Mouse (Mus musculus): Measurements from ENCODE around the gene D330020A13Rik. TPM values are rescaled to one million over a fixed set of nuclear protein-coding genes. Genes with fewer than 3 reads are reported as not detected.
"Not testable (repeated sequence)": the region's sequence is repeated elsewhere in the genome, so short reads cannot be mapped to it uniquely, and the experiment has no call there.

Gene D330020A13Rik
- total and polyA plus RNA-seq, 3 experiments, result not detected

GRCm38 (mm10) chr6:120296589-120296988, 2.4 kb downstream of the D330020A13Rik start:
- not testable (repeated sequence) for H3K4me1 ChIP-seq (ENCODE audit: control insufficient read depth in 1 of 2, insufficient read depth in 2 of 2, low read length in 2 of 2); H3K9ac ChIP-seq (ENCODE audit: control insufficient read depth, low read depth, low read length, poor library complexity, severe bottlenecking); H3K4me3 ChIP-seq (ENCODE audit: control insufficient read depth in 1 of 2, insufficient read depth in 1 of 2, low read depth in 2 of 2, low read length in 2 of 2); H3K27me3 ChIP-seq (ENCODE audit: control insufficient read depth in 1 of 2, insufficient read depth in 2 of 2, low read length in 2 of 2); H3K9me3 ChIP-seq (replicated peaks; ENCODE audit: insufficient read depth, low read length); H3K79me2 ChIP-seq (ENCODE audit: control insufficient read depth, insufficient read depth, low read length, poor library complexity); H3K27ac ChIP-seq (ENCODE audit: control insufficient read depth, low read depth, low read length); H3K36me3 ChIP-seq (ENCODE audit: control insufficient read depth in 1 of 2, insufficient read depth in 2 of 2, low read length in 2 of 2)
- TF ChIP-seq RAD21 (IDR thresholded peaks at IDR 0.05; ENCODE audit: low read depth, low read length) (peak; percentile 19; the same call in 1 of the 2 replicates), SMC3 (IDR thresholded peaks at IDR 0.05; ENCODE audit: low read depth, low read length) (peak; percentile 37), CTCF (IDR thresholded peaks at IDR 0.05 in 2 of 3, conservative IDR thresholded peaks at IDR 0.05 in 1 of 3; ENCODE audit: control insufficient read depth in 1 of 3, insufficient read depth in 1 of 3, low read depth in 2 of 3, low read length in 3 of 3, poor library complexity in 1 of 3, severe bottlenecking in 1 of 3) (peak; percentile 11 to 51 (median 43); a peak in 5 of 6 replicates)
- peak; percentile 14 for DNase-seq (ENCODE audit: low read depth, low spot score)

GRCm38 (mm10) chr6:120301137-120301536, 7.0 kb downstream of the D330020A13Rik start:
- no peaks in the 10 kb centered on the region for H3K4me1 ChIP-seq (ENCODE audit: control insufficient read depth in 1 of 2, insufficient read depth in 2 of 2, low read length in 2 of 2)
- no peak for DNase-seq (ENCODE audit: low read depth, low spot score)
- no peaks in the 10 kb centered on the region for H3K36me3 ChIP-seq (ENCODE audit: control insufficient read depth in 1 of 2, insufficient read depth in 2 of 2, low read length in 2 of 2)
- TF ChIP-seq RAD21 (IDR thresholded peaks at IDR 0.05; ENCODE audit: low read depth, low read length) (peak; percentile 31), TBP (IDR thresholded peaks at IDR 0.05; ENCODE audit: low read depth, low read length) (no peak), MYB (IDR thresholded peaks at IDR 0.05; ENCODE audit: low read depth, low read length) (no peak), EP300 (IDR thresholded peaks at IDR 0.05; ENCODE audit: low read depth in 1 of 2, low read length in 2 of 2) (no peak), CHD2 (IDR thresholded peaks at IDR 0.05; ENCODE audit: low read length) (no peak), ETS1 (IDR thresholded peaks at IDR 0.05; ENCODE audit: low read depth, low read length) (no peak), HCFC1 (IDR thresholded peaks at IDR 0.05; ENCODE audit: low read depth, low read length) (no peak), CTCF (IDR thresholded peaks at IDR 0.05 in 2 of 3, conservative IDR thresholded peaks at IDR 0.05 in 1 of 3; ENCODE audit: control insufficient read depth in 1 of 3, insufficient read depth in 1 of 3, low read depth in 2 of 3, low read length in 3 of 3, poor library complexity in 1 of 3, severe bottlenecking in 1 of 3) (peak in 1 of 3 experiments; percentile 37; a peak in 2 of 6 replicates)
- H3K27ac ChIP-seq (ENCODE audit: control insufficient read depth, low read depth, low read length), result no peak overlapping the region
- H3K9ac ChIP-seq (ENCODE audit: control insufficient read depth, low read depth, low read length, poor library complexity, severe bottlenecking), result no peak overlapping the region
- no peak overlapping the region for H3K4me3 ChIP-seq (ENCODE audit: control insufficient read depth in 1 of 2, insufficient read depth in 1 of 2, low read depth in 2 of 2, low read length in 2 of 2)
- no peaks in the 10 kb centered on the region for H3K9me3 ChIP-seq (replicated peaks; ENCODE audit: insufficient read depth, low read length)
- H3K27me3 ChIP-seq (ENCODE audit: control insufficient read depth in 1 of 2, insufficient read depth in 2 of 2, low read length in 2 of 2), result peaks cover 0 to 1% of the 10 kb centered on the region in 2 experiments; a peak in 1 of 4 replicates
- no peaks in the 10 kb centered on the region for H3K79me2 ChIP-seq (ENCODE audit: control insufficient read depth, insufficient read depth, low read length, poor library complexity)

DNA sequence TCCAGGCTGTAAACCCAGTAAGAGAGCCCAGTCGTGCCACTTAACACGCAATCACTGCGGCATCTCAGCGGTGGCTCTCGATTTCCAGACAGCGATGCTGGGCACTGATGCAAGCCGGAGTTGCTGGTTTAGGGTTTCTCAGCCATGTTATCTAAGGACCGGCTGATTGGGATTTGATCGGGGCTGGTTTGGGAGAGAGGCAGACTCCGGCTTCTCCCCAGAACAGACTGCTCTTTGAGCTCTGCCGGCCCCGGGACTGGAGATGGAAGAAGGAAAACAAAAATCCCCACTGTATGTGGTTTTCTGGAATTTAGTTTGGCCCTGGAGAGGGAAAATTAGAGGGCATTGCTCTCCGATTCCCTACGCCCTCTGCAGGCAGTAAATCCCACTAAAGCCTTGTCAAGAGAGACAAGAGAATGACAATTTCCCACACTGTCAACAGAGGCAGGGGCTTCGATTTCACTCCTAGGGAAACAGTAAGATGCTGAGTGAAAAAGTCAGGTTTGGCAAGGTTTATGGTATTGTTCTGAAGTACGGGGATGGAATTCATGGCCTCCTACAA, 8.7 kb downstream of the D330020A13Rik start:
- H3K9me3 ChIP-seq (replicated peaks; ENCODE audit: insufficient read depth, low read length), result no peaks in the 10 kb centered on the region
- peaks cover 0 to 1% of the 10 kb centered on the region in 2 experiments; a peak in 1 of 4 replicates for H3K27me3 ChIP-seq (ENCODE audit: control insufficient read depth in 1 of 2, insufficient read depth in 2 of 2, low read length in 2 of 2)
- TF ChIP-seq JUND (IDR thresholded peaks at IDR 0.05; ENCODE audit: low read depth, low read length), result no peak
- TF ChIP-seq ZMIZ1 (IDR thresholded peaks at IDR 0.05; ENCODE audit: low read depth, low read length), result no peak
- DNase-seq (ENCODE audit: low read depth, low spot score), result no peak
- H3K36me3 ChIP-seq (ENCODE audit: control insufficient read depth in 1 of 2, insufficient read depth in 2 of 2, low read length in 2 of 2), result peaks cover 0 to 3% of the 10 kb centered on the region in 2 experiments; a peak in 2 of 4 replicates
- no peak overlapping the region for H3K4me3 ChIP-seq (ENCODE audit: control insufficient read depth in 1 of 2, insufficient read depth in 1 of 2, low read depth in 2 of 2, low read length in 2 of 2)
- no peaks in the 10 kb centered on the region for H3K79me2 ChIP-seq (ENCODE audit: control insufficient read depth, insufficient read depth, low read length, poor library complexity)
- no peak overlapping the region for H3K9ac ChIP-seq (ENCODE audit: control insufficient read depth, low read depth, low read length, poor library complexity, severe bottlenecking)
- H3K4me1 ChIP-seq (ENCODE audit: control insufficient read depth in 1 of 2, insufficient read depth in 2 of 2, low read length in 2 of 2), result peaks cover 0 to 6% of the 10 kb centered on the region in 2 experiments; a peak in 1 of 4 replicates
- no peak overlapping the region for H3K27ac ChIP-seq (ENCODE audit: control insufficient read depth, low read depth, low read length)

All from MEL (cell line).